Mouse (Mus musculus) CH12.LX (cell line): Measurements from ENCODE around the gene Aspscr1. TPM values are rescaled to one million over a fixed set of nuclear protein-coding genes. Genes with fewer than 3 reads are reported as not detected.

Experiments used
- DNase-seq: peaks from one replicate; pipeline ENCODE4 v3.0.0-alpha.2; 2013; ENCODE audit errors: extremely low read depth
- H3K27ac ChIP-seq: 2 replicates; pipeline ENCODE4 v1.5.1; 2012; ENCODE audit warnings: low read depth, mild to moderate bottlenecking, control low read depth, moderate library complexity; ENCODE audit not compliant: insufficient read depth
- H3K27me3 ChIP-seq: replicated peaks from 2 replicates; pipeline ENCODE3; 2012; ENCODE audit warnings: inconsistent platforms
- H3K36me3 ChIP-seq, 2 experiments: replicated peaks in 1 of 2; 2 replicates each; pipeline versions ENCODE3 to v1.6.1; 2012; ENCODE audit warnings: inconsistent platforms in 1 of 2, low read length in 1 of 2, mild to moderate bottlenecking in 1 of 2, mixed read lengths in 1 of 2, moderate library complexity in 1 of 2; ENCODE audit not compliant: control insufficient read depth in 1 of 2, insufficient read depth in 1 of 2
- H3K4me1 ChIP-seq, 2 experiments: 2 replicates each; pipeline ENCODE4 v1.6.1; 2012; ENCODE audit warnings: inconsistent platforms in 1 of 2, moderate library complexity in 1 of 2; ENCODE audit not compliant: insufficient read depth in 2 of 2, control insufficient read depth in 1 of 2
- H3K4me2 ChIP-seq: 2 replicates; pipeline ENCODE4 v1.6.1; 2012; ENCODE audit warnings: low read depth, mild to moderate bottlenecking, control low read depth; ENCODE audit not compliant: poor library complexity, insufficient read depth, severe bottlenecking
- H3K4me3 ChIP-seq, 3 experiments: fragments of 150-350 bp in 1 of 3; sonication (generic) in 1 of 3; replicated peaks in 1 of 3; 2 replicates each; pipeline versions ENCODE3 to v1.5.1; 2011 to 2012; ENCODE audit warnings: low read depth in 2 of 3, low read length in 2 of 3, mild to moderate bottlenecking in 2 of 3, moderate library complexity in 2 of 3, control low read depth in 1 of 3, improper control_type of control experiment in 1 of 3, inconsistent platforms in 1 of 3, mixed read lengths in 1 of 3; ENCODE audit not compliant: poor library complexity in 1 of 3
- H3K79me2 ChIP-seq: replicated peaks from 2 replicates; pipeline ENCODE4 v1.6.1; 2012; ENCODE audit warnings: mild to moderate bottlenecking, moderate library complexity; ENCODE audit not compliant: control insufficient read depth, poor library complexity, insufficient read depth, severe bottlenecking; ENCODE audit errors: extremely low read depth
- H3K9ac ChIP-seq: 2 replicates; pipeline ENCODE4 v1.6.1; 2012; ENCODE audit warnings: low read depth, mild to moderate bottlenecking, control low read depth, moderate library complexity; ENCODE audit not compliant: insufficient read depth
- H3K9me3 ChIP-seq: replicated peaks from 2 replicates; pipeline ENCODE3; 2012; ENCODE audit warnings: low read length, inconsistent platforms, mixed read lengths
- CHD1 ChIP-seq: IDR thresholded peaks from 2 replicates; pipeline ENCODE4 v1.6.1; 2012; ENCODE audit warnings: low read depth, low read length, improper control_type of control experiment, inconsistent platforms
- CHD2 ChIP-seq: IDR thresholded peaks from 2 replicates; pipeline ENCODE4 v1.6.1; 2011; ENCODE audit warnings: low read length, improper control_type of control experiment
- E2F4 ChIP-seq: IDR thresholded peaks from 2 replicates; pipeline ENCODE4 v1.6.1; 2011; ENCODE audit warnings: low read depth, low read length, improper control_type of control experiment; ENCODE audit not compliant: insufficient replicate concordance
- EP300 ChIP-seq: IDR thresholded peaks from 2 replicates; pipeline ENCODE4 v1.6.1; 2011; ENCODE audit warnings: low read length, improper control_type of control experiment
- ETS1 ChIP-seq: conservative IDR thresholded peaks from 2 replicates; pipeline ENCODE4 v1.6.1; 2012; ENCODE audit warnings: low read depth, mild to moderate bottlenecking, inconsistent platforms, low read length, improper control_type of control experiment, moderate library complexity
- GABPA ChIP-seq: IDR thresholded peaks from 2 replicates; pipeline ENCODE4 v1.6.1; 2012; ENCODE audit warnings: low read depth, low read length, improper control_type of control experiment, inconsistent platforms; ENCODE audit not compliant: insufficient replicate concordance
- JUN ChIP-seq: IDR thresholded peaks from 2 replicates; pipeline ENCODE4 v1.6.1; 2011; ENCODE audit warnings: low read depth, mild to moderate bottlenecking, low read length, improper control_type of control experiment, moderate library complexity; ENCODE audit not compliant: insufficient read depth
- MAFK ChIP-seq: IDR thresholded peaks from 2 replicates; pipeline ENCODE4 v1.6.1; 2011; ENCODE audit warnings: low read length, improper control_type of control experiment; ENCODE audit not compliant: insufficient replicate concordance
- MAX ChIP-seq: IDR thresholded peaks from 2 replicates; pipeline ENCODE4 v1.6.1; 2011; ENCODE audit warnings: low read length, improper control_type of control experiment
- MEF2A ChIP-seq: IDR thresholded peaks from 2 replicates; pipeline ENCODE4 v1.6.1; 2014; ENCODE audit warnings: low read depth, mild to moderate bottlenecking, inconsistent platforms, low read length, improper control_type of control experiment, borderline replicate concordance
- MYC ChIP-seq: IDR thresholded peaks from 2 replicates; pipeline ENCODE4 v1.6.1; 2011; ENCODE audit warnings: low read depth, mild to moderate bottlenecking, improper control_type of control experiment, low read length
- NELFE ChIP-seq: IDR thresholded peaks from 2 replicates; pipeline ENCODE4 v1.6.1; 2011; ENCODE audit warnings: low read depth, low read length, improper control_type of control experiment
- PAX5 ChIP-seq: IDR thresholded peaks from 2 replicates; pipeline ENCODE4 v1.6.1; 2012; ENCODE audit warnings: low read length, inconsistent platforms, mixed read lengths
- POLR2A ChIP-seq: IDR thresholded peaks from 2 replicates; pipeline ENCODE4 v1.6.1; 2011; ENCODE audit warnings: low read depth, mild to moderate bottlenecking, improper control_type of control experiment, low read length
- POLR2AphosphoS2 ChIP-seq: IDR thresholded peaks from 2 replicates; pipeline ENCODE4 v1.6.1; 2011; ENCODE audit warnings: low read depth, low read length, improper control_type of control experiment
- RAD21 ChIP-seq: IDR thresholded peaks from 2 replicates; pipeline ENCODE4 v1.6.1; 2011; ENCODE audit warnings: low read depth, mild to moderate bottlenecking, low read length, improper control_type of control experiment, moderate library complexity
- RCOR1 ChIP-seq: conservative IDR thresholded peaks from 2 replicates; pipeline ENCODE4 v1.6.1; 2012; ENCODE audit warnings: low read depth, mild to moderate bottlenecking, inconsistent platforms, low read length, improper control_type of control experiment
- SIN3A ChIP-seq: IDR thresholded peaks from 2 replicates; pipeline ENCODE4 v1.6.1; 2012; ENCODE audit warnings: low read length, improper control_type of control experiment, inconsistent platforms
- TCF12 ChIP-seq: IDR thresholded peaks from 2 replicates; pipeline ENCODE4 v1.6.1; 2014; ENCODE audit warnings: low read depth, mild to moderate bottlenecking, inconsistent platforms, low read length, improper control_type of control experiment
- UBTF ChIP-seq: IDR thresholded peaks from 2 replicates; pipeline ENCODE4 v1.6.1; 2012; ENCODE audit warnings: low read depth, mild to moderate bottlenecking, inconsistent platforms, low read length, improper control_type of control experiment, moderate library complexity
- USF2 ChIP-seq: conservative IDR thresholded peaks from 2 replicates; pipeline ENCODE4 v1.6.1; 2011; ENCODE audit warnings: low read depth, low read length, improper control_type of control experiment
- ZKSCAN1 ChIP-seq: IDR thresholded peaks from 2 replicates; pipeline ENCODE4 v1.6.1; 2012; ENCODE audit warnings: low read depth, inconsistent platforms, low read length, improper control_type of control experiment, borderline replicate concordance
- ZMIZ1 ChIP-seq: IDR thresholded peaks from 2 replicates; pipeline ENCODE4 v1.6.1; 2012; ENCODE audit warnings: low read depth, mild to moderate bottlenecking, inconsistent platforms, low read length, improper control_type of control experiment
- ZNF384 ChIP-seq: IDR thresholded peaks from 2 replicates; pipeline ENCODE4 v1.6.1; 2012; ENCODE audit warnings: low read depth, low read length, improper control_type of control experiment, inconsistent platforms
- dilution Hi-C: fragments of 300-500 bp; cut with MboI; formaldehyde crosslinking; loops from 2 replicates; pipeline ENCODE4 v1.14.3; 2020; ENCODE audit warnings: low sequenced_read_pairs; ENCODE audit not compliant: extremely low pct_unique_long_range_greater_than_20kb, extremely low pct_ligation_motif_present
- in situ Hi-C: fragments of 300-500 bp; cut with MboI; formaldehyde crosslinking; loops from 3 replicates; pipeline ENCODE4 v1.14.3; 2019; ENCODE audit warnings: low sequenced_read_pairs, low pct_ligation_motif_present, low pct_unique_long_range_greater_than_20kb, mixed read lengths
- polyA plus RNA-seq: library from polyadenylated mRNA; unstranded; fragments of >175 nt; gene quantifications from 2 replicates; pipeline ENCODE4 v1.2.1, GENCODE M21; 2012; ENCODE audit warnings: low read depth; ENCODE audit not compliant: insufficient read length
- total RNA-seq, 2 experiments: library from RNA; depleted of rRNA; stranded (reverse); fragments of 300-350 nt in 1 of 2; fragments of >200 nt in 1 of 2; gene quantifications; 2 replicates each; pipeline ENCODE4 v1.2.3; 2012 to 2014

Gene Aspscr1
- total and polyA plus RNA-seq, 3 experiments = 27.3 to 69.9 (median 34.1) TPM

GRCm38 (mm10) chr11:120733521-120733920 lies 60.7 kb downstream of the Aspscr1 start:
- Histone ChIP-seq H3K27ac (no peak overlapping the region), H3K27me3 (peaks cover 61% of the 10 kb centered on the region), H3K4me3 (no peak overlapping the region), H3K9ac (no peak overlapping the region), H3K9me3 (no peaks in the 10 kb centered on the region), H3K36me3 (no peaks in the 10 kb centered on the region), H3K79me2 (no peaks in the 10 kb centered on the region), H3K4me1 (peaks cover 7 to 11% of the 10 kb centered on the region in 2 experiments; a peak in 3 of 4 replicates), H3K4me2 (no peak overlapping the region)
- TF ChIP-seq MYC (no peak), EP300 (no peak), NELFE (no peak), MAFK (no peak), GABPA (no peak), RCOR1 (no peak), E2F4 (no peak), MEF2A (no peak), POLR2A (no peak), UBTF (no peak), CHD2 (no peak), ETS1 (no peak), TCF12 (no peak), USF2 (no peak), SIN3A (no peak), ZMIZ1 (no peak), RAD21 (no peak), PAX5 (no peak), MAX (no peak)
- no peak for DNase-seq
- dilution Hi-C loops (no loop called here), in situ Hi-C loops (no loop called here)

DNA sequence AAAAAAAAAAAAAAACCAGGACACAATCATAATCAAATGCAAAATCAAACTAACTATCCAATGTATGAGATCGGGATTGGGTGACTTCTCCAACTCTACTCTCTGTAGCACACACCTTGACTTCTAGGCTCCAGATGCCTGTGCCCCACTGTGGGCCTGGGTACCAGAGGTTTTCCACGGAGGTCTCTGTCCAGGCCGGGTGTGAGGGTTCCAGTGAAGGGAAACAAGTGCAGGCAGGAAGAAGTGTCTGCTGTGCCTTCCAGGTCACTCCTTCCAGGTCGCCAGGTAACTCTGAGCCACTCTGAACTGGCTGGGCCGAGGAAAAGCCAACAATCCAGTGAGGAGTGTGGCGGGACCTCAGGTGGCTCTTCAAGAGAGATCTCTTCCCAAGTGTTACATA lies 63.7 kb downstream of the Aspscr1 start:
- dilution Hi-C loops = no loop called here
- H3K4me3 ChIP-seq = no peak overlapping the region

More for the DNA sequence above, 63.7 kb downstream of the Aspscr1 start:
- Histone ChIP-seq H3K9me3 (no peaks in the 10 kb centered on the region), H3K27me3 (peaks cover 67% of the 10 kb centered on the region)
- TF ChIP-seq POLR2AphosphoS2 (no peak), ZNF384 (no peak), JUN (no peak), CHD1 (no peak), RAD21 (no peak), ZKSCAN1 (no peak), EP300 (no peak)
- TF ChIP-seq, all 38 proteins: peak for 0
- H3K27ac ChIP-seq = no peak overlapping the region
- in situ Hi-C loops = no loop called here
- no peaks in the 10 kb centered on the region for H3K36me3 ChIP-seq
- DNase-seq = no peak
- H3K4me1 ChIP-seq = peaks cover 4 to 6% of the 10 kb centered on the region in 2 experiments; a peak in 1 of 4 replicates
- H3K79me2 ChIP-seq = no peaks in the 10 kb centered on the region
- no peak overlapping the region for H3K4me2 ChIP-seq
- H3K9ac ChIP-seq = no peak overlapping the region
